Mouse (Mus musculus) naive thymus-derived CD4-positive, alpha-beta T cell, adult 2 months (primary cell): ENCODE results near the gene Smurf2.
A peak's percentile ranks its signal among the peaks of the same experiment; 100 is the strongest.

Experiments used
- DNase-seq: peaks from one replicate; pipeline ENCODE4 v3.0.0-alpha.2; 2011; ENCODE audit warnings: low read depth

Gene Smurf2

DNA sequence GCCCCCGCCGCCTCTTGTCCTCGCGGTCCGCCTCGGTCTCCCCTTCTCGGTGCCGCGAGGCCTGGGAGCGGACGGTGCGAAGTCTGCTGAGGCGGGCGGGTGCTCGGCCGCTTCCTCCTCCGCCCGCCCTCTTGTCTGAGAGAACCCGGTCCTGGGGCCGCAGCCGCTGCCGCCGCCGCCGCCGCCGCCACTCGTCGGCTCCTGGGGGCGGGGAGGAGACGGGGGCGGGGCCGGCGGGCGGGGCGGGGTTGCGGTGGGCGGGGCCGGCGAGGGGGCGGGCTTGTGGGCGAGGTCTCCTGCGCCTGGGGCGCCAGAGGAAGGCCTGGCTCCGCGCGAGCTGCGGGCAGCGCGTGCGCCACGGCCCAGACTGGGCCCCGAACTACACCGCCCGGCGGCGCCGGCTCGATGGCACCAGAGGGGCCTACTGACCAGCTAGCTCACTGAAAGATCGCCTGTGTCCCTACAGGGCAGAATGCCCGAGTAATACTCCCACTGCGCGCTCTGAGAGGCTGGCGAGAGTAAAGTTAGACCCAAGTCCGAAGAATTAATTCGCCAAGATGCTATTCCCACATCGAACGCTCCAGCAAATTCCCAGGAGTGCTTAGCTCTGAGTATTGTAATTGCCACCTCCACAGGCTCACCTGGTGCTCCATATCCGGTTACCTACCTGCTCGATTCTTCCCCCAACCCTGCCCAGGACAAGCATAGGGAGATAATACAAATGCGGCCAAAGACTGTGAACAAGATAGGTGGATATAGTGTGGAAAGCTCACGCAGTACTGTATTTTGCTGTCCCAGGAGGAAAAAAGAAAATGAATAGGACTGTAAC is at the start of gene Smurf2:
Gene Smurf2 (minus strand): TSS at position 165 of the 829 bp plus-strand sequence.
- DNase-seq: peak; percentile 87

DNA sequence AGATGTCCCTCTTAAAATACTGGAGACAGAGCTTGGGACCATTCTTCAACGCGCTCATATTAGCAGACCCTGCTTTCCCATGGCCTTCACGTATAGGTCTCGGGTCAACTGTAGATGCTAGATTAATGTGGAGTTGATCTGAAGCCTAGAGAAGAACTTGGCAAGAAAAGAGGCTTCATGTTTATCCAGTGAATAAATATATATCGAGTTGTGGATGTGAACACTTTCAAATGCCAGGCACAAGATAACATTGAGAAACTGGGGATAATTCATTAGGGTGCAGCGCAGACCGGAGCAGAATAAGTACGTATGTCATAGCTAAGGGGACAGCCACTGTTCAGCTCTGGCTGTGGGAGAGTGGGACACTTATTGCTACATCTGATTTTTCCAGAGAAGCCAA is 49.3 kb upstream of the Smurf2 start:
- DNase-seq: no peak

DNA sequence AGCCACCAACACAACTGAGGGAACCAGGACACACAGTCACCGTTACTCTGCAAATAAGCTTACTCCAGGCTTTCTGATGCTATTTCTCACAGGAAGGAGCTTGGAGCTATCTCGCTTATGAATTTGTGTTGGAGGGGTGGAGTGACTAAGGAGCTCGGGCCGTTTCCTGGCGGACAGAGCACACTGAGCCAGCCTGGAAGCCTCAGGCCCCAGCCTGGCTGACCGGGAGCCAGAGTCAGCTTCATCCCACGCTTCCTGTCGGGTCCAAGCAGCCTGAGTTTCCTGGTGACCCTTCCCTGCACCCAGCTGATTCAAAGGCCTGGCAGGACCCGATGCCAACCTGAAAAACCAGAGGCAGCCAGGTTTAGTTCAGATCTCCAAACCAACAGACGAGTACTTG is 47.1 kb upstream of the Smurf2 start:
- no peak for DNase-seq

DNA sequence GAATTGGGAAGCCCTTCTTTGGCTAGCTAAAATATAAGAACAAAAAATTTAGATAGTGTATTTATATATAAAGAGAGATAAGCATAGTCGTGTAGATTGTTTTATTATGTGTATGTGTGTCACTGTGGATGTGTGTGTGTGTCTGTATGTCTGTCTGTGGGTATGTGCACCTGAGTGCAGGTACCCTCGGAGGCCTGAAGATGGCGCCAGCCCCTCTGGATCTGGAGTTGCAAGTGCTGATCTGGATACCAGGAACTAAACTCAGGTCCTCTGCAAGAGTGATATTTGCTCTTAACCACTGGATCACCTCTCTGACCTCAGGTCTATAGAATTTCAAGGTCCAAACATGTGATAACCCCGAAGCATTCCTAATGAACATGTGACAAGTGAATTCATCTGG is 45.4 kb upstream of the Smurf2 start:
- DNase-seq: peak; percentile 24

DNA sequence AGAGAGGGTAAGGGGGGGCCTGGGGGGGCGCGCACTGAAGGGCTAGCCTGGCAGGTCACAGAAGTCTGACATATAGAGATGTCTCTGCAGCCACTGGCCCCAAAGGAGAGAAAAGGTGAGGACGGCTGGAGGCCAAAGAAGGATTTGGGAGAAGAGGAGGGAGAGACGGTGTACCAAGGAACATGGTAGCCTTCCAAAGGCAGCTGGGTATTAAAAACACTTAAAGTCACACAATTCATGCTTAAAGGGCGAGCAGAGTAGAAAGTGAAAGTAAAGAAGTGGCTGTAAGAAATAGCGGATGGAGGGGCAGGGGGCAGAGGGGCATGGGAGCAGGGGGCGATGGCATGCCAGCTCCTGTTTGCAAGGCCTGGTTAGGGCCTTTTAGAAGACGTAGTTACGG is 41.8 kb upstream of the Smurf2 start:
- DNase-seq: peak; percentile 58

DNA sequence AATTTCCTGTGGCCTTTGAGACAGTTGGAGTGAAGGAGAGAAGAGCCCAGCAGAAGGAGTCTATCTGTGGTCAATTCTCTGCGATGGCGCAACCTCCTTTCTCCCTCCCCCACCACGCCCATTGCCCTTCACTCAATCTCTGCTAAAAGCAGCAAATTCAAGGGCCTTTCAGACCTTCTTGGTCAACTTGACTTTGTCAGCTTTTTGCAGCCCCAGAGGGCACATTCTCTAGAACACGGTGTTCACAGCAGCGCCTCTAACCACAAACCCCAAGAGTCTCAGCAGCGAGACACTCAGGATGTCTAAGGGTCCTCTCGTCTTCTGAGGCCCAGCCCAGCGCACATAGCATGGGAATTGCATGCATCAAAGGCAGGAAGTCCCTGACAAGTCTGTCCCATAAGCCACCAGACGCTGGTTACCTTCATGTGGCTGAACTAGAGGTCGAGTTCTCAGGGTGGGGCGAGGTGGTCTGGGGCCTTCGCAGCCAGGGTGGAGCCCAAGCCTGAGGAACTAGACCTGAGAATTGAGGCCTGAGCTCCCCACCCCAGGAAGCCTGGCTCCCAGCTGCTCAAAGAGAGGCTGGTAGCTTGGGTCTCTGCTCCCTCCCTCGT is 41.1 kb upstream of the Smurf2 start:
- DNase-seq: peak; percentile 78

DNA sequence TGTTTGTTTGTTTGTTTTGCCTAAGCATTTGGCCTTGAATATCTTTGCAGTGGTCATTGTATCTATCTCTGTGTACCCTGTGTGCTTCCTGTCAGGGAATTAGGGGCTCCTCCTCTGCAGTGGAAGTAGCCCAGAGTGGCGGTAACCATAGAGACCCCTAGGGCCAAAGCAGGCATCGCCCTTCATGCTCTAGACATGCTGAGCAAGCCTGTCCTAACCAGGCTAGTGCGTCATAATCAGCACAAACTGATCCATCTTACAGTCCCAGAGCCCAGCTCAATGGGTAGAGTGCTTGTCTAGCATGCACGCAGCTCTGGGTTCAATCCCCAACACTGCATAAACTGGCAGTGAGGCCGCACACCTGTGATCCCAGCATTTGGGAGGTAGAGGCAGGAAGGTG is 38.6 kb upstream of the Smurf2 start:
- DNase-seq: no peak

DNA sequence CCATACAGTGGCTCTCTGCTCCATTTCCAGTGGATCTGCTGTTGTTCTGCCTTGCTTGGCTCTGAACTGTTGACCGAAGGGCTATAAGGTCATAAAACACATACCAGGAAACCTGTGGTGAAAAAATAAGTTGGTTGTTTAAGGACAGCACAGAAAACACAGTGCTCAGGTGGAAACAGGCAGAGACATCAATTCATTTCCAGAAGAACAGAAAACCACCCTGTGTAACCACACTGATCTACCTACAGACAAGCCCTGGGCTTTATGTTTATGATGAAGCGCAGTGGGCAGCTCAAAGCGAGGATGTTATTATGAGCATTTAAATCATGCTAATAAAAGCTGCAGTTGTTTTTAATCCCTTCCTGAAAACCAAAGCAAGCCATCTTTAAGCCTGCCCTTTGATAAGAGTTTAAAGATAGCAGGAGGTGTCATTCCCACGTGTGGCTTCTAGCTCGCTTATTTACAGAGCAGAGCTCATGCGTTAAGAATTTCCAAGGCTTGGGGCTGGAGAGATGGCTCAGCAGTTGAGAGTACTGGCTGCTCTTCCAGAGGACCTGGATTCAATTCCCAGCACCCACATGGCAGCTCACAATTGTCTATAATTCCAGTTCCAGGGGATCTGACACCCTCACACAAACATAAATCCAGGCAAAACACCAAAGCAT is 38.0 kb upstream of the Smurf2 start:
- DNase-seq: peak; percentile 45

DNA sequence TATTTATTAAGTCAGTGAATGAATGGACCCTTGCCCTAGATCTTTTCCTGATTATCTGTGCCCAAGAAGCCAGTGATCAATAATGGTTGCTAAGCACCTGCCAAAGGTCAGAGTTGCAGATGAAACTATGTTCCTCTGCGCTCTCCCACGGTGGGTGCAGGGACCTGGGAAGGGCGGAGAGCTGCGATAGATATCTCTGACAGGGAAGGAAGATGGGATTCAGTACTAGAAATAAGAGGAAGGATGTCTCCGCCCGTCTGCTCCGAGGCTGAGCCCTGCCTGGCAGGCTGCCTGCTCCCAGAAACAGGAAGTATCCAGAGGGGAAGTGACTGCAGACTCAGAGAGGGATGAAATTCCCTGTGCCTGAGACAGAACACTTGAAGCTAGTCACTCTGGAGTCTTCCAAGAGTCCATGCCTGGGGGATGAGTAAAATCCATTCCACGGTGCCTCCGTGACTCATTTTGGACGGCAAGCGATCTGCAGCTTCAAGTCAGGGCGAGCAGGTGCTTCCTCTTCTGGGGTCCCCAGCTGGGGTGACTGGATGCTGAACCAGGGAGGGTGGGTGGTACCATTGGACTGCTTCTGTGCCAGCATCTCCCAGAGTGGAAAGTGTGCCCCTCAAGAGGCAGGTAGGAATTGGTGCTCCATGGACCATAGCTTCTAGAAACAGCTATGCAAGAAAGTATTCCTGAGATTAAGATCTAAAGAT is 36.9 kb upstream of the Smurf2 start:
- no peak for DNase-seq

DNA sequence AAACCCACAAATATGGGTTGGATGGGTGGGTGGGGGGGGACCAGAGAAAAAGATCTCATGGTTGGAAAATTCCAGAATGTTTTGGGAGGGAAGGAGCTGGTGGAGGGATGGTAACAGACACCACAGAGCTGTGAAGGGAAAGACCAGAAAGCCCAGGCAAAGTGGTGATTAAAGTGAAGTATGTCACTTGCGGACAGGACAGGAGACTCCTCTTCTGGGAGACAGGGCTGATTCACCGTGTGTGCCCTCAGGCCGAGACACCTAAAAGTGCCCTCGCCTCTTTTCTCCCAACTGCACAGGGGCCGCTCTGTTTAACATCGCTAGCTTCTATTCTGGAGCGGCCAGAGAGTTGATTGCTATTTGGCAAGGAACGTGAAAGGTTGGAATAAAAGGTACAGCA is 34.1 kb upstream of the Smurf2 start:
- no peak for DNase-seq

DNA sequence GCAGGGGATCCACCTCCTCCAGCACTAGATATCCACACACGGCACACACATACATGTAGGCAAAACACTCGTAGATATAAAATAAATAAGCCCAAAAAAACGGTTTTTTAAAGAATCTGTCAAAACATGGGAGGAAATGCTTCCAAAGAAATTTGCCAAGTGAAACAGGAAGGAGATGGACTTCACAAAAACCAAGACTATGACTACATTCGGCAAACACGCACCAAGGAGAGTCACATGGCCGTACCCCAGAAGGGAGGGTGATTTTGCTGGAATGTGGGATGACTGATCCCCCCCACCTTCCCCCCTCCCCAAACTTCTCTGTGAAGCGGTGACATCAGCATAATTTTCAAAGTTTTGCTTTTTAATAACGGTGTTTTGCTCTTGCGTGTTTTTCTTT is 33.6 kb upstream of the Smurf2 start:
- no peak for DNase-seq

DNA sequence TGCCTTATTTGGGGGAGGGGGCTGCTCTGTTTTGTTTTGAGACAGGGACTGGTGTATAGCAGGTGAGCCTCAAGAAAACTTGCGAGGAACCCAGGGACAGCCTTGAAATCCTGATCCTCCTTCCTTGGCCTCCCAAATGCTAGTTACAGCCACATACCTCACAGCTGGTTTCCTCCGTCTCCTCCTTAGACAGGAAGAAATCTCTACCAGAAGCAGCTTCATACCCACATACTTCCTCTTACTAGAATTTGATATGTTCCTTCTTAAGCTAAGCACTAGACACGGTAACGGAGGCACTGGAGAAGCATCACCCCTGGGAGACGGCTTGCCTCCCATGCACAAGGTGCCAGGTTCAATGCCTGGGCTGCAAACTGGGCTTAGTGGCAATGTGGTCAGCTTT is 16.8 kb upstream of the Smurf2 start:
- peak; percentile 60 for DNase-seq

DNA sequence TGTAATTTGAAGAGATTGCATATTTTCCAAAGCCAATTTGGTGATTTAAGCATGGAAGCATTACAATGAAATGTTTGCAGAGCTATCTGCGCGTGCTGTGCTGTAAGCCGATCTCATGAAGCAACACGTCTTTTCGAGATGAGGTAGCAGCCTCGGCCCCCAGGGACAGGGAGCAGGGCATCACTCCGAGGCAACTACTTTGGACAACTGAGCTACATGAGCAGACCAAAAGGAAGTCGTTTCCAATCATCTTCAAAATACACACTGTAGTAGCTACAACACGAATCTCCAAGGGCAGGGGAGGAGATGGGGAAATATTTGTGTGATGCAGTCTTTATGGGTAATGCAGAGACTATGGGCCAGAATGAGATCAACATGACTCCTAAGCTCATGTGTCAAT is 9.9 kb upstream of the Smurf2 start:
- DNase-seq: no peak

DNA sequence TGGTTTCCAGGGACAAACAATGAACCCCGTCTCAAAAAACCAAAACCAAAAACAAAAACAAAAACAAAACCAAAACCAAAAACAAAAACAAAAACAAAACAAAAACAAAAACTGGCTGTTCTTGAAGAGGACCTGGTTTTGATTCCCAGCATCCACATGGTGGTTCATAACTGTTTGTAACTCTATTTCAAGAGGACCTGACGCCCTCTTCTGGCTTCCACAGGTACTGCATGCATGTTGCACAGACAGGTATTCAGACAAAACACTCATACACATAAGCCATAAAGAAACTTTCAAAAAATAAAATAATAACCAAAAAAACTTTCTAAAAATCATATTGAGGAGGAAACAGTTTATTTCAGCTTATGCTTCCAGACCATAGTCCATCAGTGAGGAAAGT is 8.4 kb upstream of the Smurf2 start:
- DNase-seq: peak; percentile 51

DNA sequence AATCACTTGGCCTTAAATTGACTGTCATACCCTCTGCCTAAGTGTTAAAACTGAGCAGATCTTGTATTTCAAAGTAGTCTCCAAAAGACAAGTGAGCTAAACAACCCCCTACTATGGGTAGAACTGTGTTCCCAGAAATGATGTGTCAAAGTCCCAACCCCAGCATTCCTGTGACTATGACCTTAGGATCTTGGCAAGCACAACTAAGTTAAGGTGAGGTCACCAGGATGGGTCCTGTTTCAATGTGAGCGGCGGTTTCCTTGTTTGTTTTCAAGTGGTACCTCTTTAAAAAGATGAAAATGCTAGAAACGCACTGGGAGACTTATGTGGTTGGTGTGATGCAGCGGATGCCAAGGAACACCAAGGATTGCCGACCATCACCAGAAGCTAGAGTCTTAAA is 7.4 kb upstream of the Smurf2 start:
- DNase-seq: no peak

DNA sequence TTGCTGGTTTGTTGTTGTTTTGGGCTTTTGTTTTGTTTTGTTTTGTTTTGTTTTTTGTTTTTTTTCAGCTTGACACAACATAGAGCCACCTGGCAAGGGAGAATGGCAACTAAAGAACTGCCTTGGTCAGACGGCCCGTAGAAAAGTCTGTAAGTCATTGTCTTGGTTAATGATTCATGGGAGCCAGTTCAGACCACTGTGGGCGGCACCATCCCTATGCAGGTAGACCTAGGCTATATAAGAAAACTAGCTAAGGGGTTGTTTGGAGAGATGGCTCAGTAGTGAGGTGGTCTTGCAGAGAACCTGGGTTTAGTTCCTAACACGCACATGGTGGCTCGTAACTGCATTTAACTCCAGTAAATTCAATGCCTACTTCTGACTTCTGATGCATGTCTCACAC is 6.7 kb upstream of the Smurf2 start:
- DNase-seq: no peak

DNA sequence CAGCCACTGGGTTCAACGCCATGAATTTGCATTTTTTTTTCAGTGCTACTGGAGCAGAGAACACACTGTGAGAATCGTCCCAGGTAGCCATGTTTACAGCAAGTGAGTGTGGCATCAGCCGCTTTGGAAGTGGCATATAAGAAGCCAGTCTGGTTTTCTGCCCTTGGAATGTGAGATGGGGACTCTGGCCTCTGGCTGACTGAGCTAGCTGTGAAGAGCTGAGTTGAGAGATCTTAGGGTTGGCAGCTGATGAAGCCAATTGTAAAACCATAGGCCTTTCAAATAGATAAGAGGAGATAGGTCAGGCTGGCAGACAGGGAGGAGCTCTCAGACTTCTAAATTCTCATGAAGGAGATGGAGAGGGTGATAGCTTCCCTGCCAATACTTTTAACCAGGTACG is 6.2 kb upstream of the Smurf2 start:
- DNase-seq: no peak

DNA sequence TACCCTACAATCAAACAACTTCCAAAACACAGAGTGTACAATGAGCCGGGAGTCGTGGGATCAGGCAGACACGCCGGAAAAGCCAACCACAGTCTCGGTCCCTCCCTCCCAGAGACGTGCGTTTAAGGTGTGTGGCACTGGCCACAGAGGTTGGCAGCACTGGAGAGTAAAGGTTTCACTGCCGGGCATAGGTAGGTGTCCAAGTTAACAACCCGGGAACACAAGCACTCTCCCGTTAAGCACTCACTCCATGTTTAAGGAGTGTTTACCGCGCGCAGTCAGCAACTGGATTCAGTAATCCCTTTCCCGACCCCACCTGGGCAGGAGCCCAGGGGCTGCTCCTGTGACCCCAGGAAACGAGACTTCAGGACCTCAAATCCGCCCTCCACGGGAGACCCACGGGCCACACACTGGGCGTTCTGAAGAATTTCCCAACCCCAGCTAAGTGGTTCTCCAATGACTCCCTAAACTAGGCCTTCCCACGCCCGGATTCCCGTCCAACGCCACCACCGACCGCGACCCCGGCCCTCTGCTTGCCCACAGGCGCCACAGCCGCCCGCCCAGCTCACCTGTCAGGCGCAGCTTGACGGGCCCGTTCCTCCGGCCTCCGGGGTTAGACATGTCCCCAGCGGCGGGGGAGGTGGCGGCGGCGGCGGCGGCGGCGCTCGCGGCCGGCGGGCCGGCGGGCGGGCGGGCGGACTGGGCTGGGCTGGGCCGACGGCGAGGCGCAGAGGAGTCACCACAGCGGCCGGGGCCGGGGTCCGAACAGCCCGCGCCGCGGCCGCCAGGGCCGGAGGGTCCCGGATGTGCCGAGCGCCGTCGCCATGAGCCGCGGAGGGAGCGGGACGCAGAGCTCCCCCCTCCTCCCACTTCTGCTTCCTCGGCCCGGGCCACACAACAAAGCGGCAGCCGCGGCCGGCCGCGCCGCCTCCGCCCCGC is 634 bp downstream of the Smurf2 start:
- DNase-seq: peak; percentile 56

DNA sequence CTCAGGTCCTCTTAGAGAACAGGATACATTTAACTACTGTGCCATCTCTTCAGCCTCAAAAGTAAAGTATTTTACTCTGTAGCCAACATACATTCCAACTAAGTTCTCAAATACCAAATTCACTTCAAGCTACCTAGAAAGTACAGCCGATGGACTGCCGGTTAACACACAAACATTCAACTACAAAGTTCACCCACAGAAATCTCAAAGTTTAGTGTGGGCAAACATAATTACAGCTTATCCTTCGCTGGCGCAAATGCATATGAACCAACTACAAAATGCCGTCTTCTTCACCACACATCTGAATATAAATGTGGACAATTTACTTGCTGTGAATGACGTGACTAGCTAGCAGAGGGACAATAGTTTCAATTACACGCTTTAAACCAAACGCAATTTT is 1.6 kb downstream of the Smurf2 start:
- no peak for DNase-seq

DNA sequence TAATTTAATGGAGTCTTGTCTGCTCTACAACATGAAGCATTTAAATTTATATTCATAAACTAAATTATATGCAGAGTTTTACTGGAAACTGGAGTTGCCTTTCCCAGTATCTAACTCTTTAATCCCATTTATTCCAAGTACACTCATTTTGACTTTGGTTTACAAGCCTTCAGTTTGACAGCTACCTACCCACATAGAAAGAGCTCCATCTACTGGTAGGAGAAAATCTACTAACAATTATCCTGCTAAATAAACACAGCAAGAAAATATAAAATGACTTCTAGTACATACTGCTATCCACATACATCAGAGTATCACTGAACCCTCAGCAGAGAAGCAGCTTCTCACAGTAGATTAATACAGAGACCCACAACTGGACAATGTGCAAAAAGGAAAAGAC is 9.3 kb downstream of the Smurf2 start:
- peak; percentile 69 for DNase-seq

DNA sequence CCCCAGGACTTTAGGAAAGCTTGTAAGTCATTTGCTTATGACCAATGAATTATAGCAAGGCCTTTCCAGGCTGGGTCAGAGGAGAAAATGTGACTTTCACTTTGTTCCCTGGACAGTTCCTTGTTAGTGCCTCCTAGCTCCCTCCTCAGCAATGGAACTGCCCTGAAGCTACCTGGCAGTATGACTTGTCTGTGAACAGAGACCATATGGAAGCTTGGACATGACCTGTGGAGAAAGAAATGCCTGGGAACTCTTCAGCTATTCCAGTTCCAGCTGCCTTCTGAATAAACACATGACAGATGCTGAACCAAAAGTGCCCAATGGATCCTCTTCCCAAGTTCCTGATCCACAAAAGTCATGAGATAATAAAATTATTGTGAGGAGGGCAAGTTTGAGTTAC is 12.5 kb downstream of the Smurf2 start:
- no peak for DNase-seq

DNA sequence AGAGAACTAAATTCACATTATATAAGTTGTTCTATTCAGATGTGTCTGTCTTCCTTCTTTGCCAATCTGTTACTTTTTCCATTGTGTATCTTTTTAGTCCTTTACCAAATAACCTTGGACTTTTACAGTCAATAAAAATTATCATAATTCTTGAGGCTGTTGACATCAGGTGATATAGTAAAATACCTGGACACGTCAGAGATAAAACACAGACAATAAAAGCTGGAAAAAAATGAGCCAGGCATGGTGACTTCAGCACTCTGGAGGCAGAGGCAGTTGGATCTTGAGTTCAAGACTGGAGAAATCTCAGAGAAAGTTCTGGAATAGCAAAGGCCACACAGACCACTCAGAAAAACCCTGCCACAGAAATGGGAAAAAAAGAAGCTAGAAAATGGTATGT is 13.3 kb downstream of the Smurf2 start:
- no peak for DNase-seq
